Mouse (Mus musculus): ENCODE results near the gene Armc7. TPM values are rescaled to one million over a fixed set of nuclear protein-coding genes. Genes with fewer than 3 reads are reported as not detected.
A peak's percentile ranks its signal among the peaks of the same experiment; 100 is the strongest.
"Not testable (repeated sequence)": the region's sequence is repeated elsewhere in the genome, so short reads cannot be mapped to it uniquely, and the experiment has no call there.

The Armc7 gene
- total RNA-seq (2021) (10 to 100 TPM in 1 of 2 experiments, 1 to 10 TPM in 1; 6.3 to 11.5 TPM), polyA plus RNA-seq (2012; rRNA removed) (17.1 and 17.8 TPM in 2 replicates)
- long read RNA-seq, transcript Armc7-201 (3 exons, 2,260 nt): major isoform, 9 of 13 reads
- long read RNA-seq, partial matches to known transcripts: 1 of 13 reads
- long read RNA-seq, other reads (novel, unspliced or antisense): 0 of 13 reads

DNA sequence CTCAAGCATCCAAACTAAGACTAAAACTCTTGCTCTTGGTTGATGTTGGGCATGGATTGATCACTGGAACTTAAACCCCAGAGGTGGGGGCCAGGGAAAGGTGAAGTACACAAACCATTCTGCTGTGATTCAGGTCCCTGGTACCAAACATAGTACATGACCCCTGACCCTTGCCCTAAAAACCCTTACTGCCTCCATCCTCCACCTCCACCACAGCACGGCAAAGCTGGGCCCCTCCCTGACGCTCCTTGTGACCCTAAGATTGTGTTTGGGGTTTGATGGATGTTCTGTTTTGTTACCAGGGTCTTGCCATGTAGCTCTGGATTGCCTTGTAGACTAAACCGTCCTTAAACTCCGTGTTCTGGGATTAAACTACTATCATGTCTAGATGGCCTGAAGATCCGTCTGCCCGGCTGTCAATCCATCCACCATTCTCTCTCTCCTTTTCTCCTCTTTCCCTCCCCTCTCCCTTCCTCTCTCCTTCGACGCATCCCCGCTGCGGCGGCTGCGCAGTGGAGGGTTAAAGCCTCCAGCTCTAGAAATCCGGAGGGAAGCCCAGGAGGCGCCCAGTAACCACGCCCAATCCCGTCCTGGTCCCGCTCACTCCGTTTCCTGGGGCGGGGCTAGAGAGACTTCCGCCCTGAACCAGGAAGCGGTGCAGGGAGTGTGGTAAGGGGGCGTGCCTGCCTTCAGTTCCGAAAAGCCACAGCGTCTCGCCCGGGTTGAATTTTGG, at the start of gene Armc7:
TSS of gene Armc7 (plus strand) at position 643 of the 733 bp plus-strand sequence.
- DNase-seq: peak; percentile 97

DNA sequence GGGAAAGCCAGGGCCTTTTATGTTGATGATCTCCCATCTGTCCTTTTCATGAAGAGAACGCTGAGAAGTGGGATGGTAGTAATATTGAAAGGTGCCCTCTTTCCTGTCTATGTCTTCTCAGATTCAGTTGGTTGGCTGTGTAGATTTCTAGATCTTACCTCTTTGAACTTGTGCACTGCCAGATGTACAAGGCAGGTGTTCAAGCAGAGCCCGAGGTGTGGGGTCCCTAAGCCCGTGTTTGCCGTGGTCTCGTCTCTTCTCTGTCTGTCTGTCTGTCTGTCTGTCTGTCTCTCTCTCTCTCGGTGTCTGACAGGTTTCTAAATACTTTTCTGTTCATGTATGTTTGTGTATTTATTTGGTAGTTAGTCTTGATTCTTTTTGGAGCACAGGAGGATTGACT, 49.8 kb upstream of the Armc7 start:
- DNase-seq: no peak

DNA sequence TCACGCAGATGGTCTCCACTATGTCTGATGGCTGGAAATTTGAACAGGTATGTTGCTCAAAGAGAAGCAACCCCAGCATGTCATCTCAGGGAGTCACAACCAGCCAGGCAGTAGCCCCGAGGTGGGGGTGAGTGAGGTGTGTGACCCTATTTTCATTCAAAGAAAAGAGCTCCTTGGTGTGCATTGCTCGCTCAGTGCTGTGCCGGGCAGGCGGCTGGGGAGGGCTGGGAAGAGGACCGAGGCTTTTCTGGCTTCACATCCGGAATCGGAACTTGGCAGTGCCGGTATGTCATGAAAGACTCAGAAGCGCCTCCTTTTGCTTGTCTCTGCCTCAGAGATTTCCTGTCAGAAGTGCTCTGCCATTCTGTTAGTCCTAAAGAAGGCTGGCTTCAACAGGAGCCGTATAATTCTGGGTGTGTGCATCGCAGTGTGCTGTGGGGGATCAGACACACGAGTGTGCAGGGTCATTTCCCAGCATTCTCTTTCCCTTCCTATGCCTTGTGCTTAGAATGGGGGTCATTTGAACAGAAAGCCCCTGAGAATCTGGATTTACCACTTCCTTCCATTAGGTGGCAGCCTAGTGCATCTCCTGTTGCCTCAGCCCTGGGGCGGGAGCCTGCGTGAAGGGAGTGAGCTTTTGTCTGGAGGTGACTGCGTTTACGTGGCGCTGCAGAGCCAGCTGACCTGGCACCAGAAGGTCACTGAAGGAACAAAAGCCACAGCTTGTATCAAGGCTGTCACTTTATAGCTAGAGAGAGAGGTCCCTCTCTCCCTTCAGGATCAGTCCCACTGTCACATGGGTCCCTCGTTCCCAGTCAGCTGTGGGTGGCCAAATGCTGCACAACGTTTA, 47.8 kb upstream of the Armc7 start:
- DNase-seq: peak; percentile 81

DNA sequence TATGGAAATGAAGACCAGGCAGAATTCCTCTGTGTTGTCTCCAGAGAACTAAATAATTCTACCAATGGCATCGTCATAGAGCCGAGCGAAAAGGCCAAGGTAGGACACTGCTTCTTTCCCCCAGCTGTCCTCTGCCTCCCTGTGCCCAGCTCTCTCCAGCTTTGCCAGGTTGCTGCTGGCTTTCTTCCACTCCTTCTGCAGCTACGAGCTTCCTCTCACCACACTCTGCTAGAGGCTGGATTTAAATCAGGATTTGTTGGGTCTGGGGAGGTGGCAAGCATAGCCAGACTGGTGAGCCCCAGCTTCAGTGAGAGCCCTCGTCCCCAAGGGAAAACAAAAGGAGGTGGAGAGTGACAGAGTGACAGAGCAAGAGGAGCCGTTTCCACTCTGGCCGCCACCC, 46.2 kb upstream of the Armc7 start:
- DNase-seq: no peak

DNA sequence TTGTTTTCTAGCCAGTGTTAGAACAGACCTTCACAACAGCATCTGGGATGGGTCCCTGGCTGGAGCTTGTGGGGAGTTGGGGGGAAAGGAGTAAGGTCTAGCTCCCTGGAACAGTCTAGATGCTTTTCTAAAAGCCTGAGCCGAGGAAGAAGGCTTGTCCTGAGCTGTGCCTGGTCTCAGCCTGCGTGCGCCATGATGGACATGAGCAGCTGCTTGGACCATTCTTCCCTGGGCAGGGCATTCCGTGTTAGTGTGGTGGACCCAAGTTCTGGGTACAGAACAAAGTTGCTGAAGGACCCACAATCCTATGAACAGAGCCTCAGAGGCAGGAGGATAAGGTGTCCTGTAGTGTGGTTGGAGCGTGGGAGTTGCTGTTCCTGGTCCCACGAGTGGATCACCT, 44.9 kb upstream of the Armc7 start:
- DNase-seq: no peak

DNA sequence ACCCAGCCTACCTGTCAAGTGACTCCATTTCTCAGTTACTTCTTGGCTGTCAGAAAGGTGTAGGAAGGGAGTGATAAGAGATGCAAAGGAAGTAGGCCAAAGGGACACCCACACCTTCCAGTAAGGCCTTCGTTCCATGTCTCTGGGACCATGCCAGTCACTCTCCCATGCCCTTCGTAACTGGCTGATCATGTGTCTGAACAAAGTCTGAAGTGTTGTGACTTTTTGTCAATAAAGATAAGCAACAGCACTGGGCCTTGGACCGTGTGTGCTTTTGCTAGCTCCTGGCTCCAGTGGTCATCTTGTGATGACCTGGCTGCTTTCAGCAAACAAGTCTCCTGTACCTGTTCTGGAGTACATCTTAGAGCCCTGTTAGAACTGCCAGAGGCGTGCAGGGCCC, 42.7 kb upstream of the Armc7 start:
- no peak for DNase-seq

DNA sequence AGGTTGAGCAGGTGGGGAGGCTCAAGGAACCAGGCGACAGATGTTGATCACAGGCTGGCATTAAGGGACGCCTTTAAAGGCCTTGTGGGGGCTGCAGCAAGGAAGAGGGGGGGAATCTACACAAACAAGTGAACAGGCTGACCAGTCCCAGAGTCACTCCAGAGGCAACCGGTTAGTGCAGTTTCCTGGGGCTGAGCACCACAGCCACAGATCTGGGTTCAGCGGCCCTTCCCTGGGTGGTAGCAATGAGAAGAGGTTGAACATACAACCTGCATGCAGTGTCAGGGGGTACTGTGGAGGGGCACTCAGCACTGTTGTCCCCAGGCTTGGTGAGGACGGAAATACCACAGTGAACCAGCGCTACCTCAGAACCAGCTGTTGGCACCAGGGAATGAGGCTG, 42.1 kb upstream of the Armc7 start:
- DNase-seq: no peak

DNA sequence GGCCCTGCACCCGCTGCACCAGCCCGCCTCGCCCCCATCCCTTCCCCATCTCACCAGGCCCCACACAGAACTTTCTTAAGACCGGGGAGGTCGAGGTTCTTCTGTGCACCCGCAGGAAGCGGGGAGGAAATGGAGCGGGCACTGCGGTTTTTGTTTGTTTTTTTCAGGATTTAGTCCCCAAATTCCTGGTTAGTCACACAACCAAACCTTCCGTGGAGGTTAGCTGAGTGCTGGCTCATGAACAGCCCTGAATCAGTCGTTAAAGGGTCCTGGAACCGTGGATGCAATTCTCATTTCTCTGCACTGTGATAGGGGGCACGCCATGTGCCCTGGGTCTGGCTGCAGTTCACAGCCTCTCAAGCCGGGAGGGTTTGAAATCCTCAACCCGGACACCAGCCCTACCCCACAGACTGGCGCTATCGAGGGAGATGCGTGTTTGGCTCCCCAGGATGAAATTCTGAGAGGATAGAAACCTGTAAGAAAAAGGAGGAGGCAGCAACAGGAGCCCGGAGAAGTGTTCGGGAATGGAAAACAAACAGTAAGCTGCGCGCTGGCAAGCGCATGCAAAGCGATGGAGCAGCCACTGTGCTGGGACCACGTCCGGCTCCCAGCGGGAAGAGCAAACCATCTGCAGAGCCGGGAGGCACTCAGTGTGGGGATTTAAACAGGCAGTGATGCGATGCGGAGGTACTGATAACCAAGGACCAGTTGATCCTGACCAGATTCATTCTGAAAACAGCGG, 39.7 kb upstream of the Armc7 start:
- DNase-seq: no peak

DNA sequence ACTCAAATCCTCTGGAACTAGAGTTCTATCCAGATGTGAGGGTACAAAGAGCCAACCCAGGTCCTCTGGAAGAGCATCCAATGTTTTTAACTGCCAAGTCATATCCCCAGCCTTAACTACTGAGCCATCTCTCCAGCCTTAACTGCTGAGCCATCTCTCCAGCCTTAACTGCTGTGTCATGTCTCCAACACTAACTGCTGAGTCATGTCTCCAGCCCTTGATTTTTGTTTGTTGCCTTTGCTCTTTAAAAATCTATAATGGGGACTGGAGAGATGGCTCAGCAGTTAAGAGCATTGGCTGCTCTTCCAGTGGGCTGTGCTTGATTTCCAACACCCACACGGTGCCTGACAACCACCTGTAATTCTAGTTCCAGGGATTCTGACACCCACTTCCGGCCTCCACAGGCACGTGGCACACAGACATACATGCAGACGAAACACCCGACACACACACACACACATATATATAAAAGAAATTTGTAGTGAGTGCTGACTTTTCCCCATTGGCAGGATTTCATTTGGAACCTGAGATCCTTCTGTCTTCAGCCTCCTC, 37.8 kb upstream of the Armc7 start:
- DNase-seq: peak; percentile 35

DNA sequence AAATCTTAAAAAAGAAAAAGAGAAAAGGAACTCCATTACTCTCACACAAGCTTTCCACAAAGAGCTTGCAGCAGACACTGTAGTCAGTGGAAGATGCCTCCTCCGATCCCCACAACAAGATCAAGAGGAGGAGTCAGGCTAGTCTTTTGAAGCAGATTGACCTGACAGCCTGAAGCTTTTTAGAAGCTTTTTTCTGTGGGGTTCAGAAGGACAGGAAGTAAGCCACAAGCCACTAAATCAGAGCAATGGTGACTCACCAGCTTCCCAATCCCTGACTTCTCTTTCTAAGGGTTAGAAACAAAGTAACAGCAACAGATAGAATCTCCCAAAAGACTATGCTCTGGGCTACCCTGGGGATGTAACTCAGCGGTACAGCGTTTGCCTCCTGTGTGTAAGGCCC, 36.1 kb upstream of the Armc7 start:
- DNase-seq: peak; percentile 59

DNA sequence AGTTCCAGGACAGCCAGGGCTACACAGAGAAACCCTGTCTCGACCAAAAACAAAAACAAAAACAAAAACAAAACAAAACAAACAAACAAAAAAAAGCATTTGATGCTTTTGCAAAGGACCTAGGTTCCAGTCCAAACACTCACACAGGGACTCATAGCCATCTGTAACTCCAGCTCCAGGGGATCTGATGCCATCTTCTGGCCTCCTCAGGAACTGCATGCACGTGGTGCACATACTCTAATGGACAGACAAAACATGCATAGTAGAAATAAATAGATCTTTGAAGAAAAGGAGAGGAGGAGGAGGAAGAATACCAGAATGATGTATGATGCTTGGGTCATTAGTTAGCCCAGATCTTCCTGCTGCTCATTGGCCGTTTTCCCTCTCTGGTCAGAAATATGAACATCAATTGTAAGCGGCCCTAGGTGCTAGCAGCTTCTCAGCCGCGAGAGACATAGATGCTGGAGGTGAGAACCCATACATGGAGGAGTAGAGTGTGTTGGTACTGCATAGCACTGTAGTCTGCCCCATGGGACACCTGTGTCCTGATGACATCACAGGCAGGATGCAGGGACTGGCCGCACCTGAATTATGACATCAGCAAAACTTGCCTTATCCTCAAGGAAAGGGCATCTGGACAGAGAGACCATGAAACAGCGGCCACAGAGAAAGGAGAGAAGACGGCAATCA, 35.4 kb upstream of the Armc7 start, which contains the start of gene Trim80:
TSS of gene Trim80 (plus strand) at position 640 of the 690 bp plus-strand sequence.
- DNase-seq: no peak

DNA sequence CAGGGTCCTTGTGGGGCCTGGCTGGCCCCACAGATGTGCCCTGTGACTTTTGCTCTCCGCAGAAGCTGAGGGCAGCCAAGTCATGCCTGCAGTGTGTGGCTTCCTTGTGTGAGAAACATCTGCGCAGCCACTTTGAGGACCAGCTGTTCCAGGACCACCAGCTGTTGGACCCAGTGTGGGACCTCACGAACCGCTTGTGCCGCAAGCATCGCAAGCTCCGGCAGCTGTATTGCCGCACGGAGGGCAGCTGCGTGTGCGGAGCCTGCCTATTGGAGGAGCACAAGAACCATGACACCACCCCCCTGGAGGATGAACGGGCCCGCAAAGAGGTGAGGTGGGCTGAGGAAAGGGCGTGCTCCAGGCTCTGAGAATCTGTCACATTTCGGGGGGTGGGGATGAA, 34.0 kb upstream of the Armc7 start:
- no peak for DNase-seq

DNA sequence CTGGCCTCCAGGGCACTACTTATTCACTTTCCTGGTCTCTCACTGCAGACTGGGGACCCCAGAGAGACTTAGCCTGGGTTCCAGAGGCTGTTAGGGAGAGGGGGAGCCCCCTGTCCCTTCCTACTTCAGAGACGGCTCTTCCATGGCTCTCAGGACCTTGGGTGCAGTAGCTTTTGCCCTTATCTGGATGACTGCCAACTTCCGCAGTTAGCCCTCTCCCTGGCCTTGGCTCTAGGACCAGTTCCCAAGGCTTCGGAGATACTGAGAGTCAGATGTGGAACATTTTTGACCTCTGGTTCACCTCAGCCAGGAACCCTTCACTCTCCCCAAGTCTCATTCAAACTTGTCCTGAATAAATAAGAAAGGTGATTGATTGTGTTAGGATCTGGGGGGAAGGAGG, 28.6 kb upstream of the Armc7 start:
- DNase-seq: peak; percentile 81

DNA sequence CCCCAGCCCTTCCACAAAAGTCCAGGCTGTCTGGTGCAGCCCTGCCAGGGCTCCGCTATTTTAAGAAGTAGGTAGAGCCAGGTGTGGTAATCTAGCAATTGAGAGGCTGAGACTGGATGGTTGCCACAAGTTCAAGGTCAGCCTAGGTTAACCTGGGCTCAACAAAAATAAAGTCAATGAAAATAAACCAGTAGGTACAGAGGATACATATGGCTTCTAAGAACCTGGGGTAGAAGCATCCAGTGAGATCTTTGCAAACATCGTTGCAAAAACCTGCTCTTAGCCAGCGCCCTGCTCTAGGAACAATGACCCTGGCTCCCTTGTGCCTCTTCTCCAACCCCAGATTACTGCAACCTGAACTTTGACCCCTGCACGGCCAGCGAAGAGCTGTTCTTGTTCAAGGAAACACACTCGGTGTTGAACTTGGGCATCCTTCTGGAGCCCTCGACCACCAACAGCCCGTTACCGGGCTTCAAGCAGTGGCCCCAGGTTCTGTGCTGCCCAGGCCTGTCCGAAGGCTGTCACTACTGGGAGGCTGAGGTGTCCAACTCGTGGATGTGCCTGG, 28.1 kb upstream of the Armc7 start:
- DNase-seq: no peak

DNA sequence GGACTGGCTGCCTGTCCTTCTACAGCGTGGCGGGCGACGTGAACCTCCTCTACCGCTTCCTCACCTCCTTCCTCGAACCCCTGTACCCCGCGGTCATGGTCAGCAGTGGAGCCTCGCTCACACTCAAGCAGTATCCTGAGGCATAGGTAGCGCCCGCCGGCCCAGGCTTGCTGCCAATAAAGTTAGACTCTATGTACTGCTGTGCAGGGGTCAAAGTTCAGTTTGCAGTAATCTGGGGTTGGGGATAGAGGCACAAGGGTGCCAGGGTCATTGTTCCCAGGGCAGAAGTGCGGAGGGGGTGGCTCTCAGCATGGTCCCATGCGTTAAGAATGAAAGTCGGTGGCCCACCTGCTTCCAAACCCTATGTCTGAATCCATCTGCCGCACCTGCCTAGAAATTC, 27.4 kb upstream of the Armc7 start:
- DNase-seq: no peak

DNA sequence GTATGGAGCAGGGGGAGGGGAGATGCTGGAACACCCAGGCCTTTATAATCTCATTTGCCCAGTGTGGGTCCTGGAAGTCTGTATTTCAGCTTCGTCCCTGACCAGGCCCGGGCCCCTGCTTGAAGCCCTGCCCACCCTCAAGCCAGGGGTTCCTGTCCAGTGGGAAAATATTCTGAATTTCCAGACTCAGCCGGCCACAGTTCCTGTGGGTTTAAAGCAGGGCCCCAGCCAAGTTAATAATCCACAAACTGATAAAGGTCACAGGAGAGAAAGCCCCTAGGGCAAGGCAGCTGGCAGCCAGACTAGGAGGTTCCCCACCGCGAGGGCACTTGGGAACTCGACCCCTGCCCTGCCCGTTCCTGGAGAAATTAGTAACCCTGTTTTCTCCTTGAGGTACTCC, 26.5 kb upstream of the Armc7 start:
- no peak for DNase-seq

DNA sequence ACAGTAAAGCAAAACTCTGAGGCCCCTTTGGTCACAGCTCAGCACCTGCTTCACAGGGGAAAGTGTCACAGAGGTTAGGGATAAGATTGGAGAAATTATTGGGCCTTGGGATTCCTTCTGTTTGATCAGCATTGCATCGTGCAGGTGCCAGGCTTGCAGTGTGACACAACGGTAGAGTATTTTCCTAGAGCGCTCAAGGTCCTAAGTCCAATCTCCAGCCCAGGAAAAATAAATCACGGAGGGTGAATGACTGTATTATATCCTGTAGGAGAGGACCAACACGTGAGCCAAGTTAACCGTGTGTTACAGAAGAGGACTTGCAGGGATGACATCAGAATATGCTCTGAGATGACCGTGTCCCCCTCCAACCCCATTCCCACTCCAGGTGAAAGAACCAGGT, 25.3 kb upstream of the Armc7 start:
- DNase-seq: peak; percentile 60

DNA sequence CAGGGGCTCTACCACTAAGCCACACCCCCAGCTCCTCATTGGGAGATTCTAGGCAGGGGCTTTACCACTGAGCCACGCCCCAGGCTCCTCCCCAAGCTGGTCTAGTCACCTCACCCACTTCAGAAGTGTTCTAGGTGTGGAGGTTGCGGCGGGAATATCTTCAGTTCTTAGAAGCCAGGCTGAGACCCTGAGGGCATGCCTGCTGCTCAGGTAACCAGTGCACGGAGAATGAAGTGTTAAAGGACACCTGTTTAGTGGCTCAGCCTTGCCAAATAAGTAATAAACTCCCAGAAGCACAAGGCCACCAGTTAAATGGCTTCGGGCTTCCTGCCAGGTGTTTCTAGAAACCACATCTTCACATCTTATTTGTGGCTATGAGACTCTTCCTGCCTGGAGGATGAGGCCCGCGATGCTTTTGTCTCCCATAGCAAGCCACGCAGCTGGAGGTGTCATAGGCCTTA, 23.7 kb upstream of the Armc7 start:
- DNase-seq: no peak

DNA sequence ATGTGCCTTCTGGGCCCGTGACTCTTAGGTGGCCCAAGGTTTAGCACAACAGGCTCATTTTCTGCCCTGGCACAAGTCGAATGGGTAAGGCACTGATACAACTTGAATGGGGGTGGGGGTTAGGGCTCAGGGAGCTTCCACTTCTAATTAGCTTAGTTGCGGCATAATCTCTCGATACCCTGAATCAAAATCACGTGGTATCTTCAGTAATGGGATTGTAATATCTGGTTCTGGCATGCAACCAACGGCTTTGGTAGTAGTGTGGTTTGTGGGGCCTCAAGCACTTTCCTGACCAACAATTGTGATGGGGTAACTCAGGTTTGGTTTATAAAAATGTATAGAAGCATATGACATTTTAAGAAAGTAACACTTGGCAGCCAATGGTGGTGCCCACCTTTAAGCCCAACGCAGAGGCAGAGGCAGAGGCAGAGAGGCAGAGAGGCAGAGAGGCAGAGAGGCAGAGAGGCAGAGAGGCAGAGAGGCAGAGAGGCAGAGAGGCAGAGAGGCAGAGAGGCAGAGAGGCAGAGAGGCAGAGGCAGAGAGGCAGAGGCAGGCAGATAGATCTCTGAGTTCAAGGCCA, 23.1 kb upstream of the Armc7 start:
- no peak for DNase-seq

DNA sequence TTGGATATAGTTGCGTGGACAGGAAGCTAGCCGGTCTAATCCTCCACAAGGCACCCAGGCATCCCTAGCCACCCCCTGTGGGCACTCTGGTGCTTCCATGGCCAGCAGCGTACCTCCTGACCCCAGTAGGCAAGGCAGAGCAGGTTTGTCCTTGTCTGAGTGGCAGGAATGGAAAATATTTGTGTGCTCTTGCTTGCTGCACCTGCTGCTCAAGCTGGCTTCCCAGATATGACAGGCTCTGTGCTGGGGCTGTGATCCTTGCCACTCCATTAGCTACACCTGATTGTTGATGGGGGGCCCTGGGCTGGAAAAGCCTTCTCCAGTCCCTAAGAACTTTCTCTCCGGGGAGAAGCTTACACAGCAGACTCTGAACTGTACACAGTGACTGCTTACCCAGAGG, 22.2 kb upstream of the Armc7 start:
- DNase-seq: no peak

DNA sequence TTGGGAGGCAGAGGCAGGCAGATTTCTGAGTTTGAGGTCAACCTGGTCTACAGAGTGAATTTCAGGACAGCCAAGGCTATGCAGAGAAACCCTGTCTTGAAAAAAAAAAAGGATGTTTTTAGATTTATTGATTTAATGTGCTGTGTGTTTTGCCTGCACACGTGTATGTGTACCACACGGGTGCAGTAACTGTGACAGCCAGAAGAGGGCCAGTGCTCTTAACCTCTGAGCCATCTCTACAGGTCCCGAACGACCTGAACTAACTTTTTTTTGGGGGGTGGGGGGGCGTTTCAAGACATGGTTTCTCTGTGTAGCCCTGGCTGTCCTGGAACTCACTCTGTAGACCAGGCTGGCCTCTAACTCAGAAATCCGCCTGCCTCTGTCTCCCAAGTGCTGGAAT, 20.6 kb upstream of the Armc7 start:
- DNase-seq: not testable (repeated sequence)

Measured in adrenal gland, adult 2 months (tissue).